Mouse (Mus musculus) heart, postnatal 0 days (tissue): ENCODE measurements around the gene Trim54. TPM values are rescaled to one million over a fixed set of nuclear protein-coding genes. Genes with fewer than 3 reads are reported as not detected.

ENCODE experiments used
- ATAC-seq: fragments of 200-750 bp; cut with Nextera tagmentation; 2 replicates; pipeline ENCODE4 v1.8.0; 2017; ENCODE audit warnings: low read depth, moderate number of reproducible peaks, moderate library complexity; ENCODE audit not compliant: insufficient read depth
- DNase-seq: peaks from one replicate; pipeline ENCODE4 v3.0.0-alpha.2; 2016; ENCODE audit warnings: low spot score
- H3K27ac ChIP-seq: fragments of 300-500 bp; sonication (generic); 2 replicates; pipeline ENCODE4 v1.5.1; 2014; ENCODE audit warnings: low read depth, mild to moderate bottlenecking
- H3K27me3 ChIP-seq: fragments of 300-500 bp; sonication (generic); 2 replicates; pipeline ENCODE4 v1.6.1; 2014; ENCODE audit warnings: low read length, mixed read lengths; ENCODE audit not compliant: control insufficient read depth, insufficient read depth
- H3K36me3 ChIP-seq: fragments of 300-500 bp; sonication (generic); replicated peaks from 2 replicates; pipeline ENCODE4 v1.6.1; 2014; ENCODE audit warnings: low read length, mixed read lengths; ENCODE audit not compliant: control insufficient read depth, insufficient read depth
- H3K4me1 ChIP-seq: fragments of 300-500 bp; sonication (generic); 2 replicates; pipeline ENCODE4 v1.6.1; 2014; ENCODE audit warnings: antibody characterized with exemption; ENCODE audit not compliant: control insufficient read depth, insufficient read depth
- H3K4me2 ChIP-seq: fragments of 300-500 bp; sonication (generic); 2 replicates; pipeline ENCODE4 v1.6.1; 2014; ENCODE audit warnings: low read depth, mild to moderate bottlenecking, low read length, moderate library complexity
- H3K4me3 ChIP-seq: fragments of 300-500 bp; sonication (generic); 2 replicates; pipeline ENCODE4 v1.5.1; 2014; ENCODE audit warnings: low read depth, low read length
- H3K9ac ChIP-seq: fragments of 300-500 bp; sonication (generic); replicated peaks from 2 replicates; pipeline ENCODE4 v1.6.1; 2014; ENCODE audit warnings: low read depth, low read length, mixed read lengths
- H3K9me3 ChIP-seq: fragments of 300-500 bp; sonication (generic); replicated peaks from 2 replicates; pipeline ENCODE4 v1.6.1; 2016; ENCODE audit warnings: low read length; ENCODE audit not compliant: control insufficient read depth
- CTCF ChIP-seq: IDR thresholded peaks from 2 replicates; pipeline ENCODE4 v1.5.1; 2016; ENCODE audit warnings: antibody characterized with exemption, control low read depth, low read depth
- EP300 ChIP-seq: IDR thresholded peaks from 2 replicates; pipeline ENCODE4 v1.6.1; 2016; ENCODE audit warnings: antibody characterized with exemption, low read depth
- WGBS: fragments of 180-500 bp; shearing (Covaris S2); extraction: QIAGEN DNeasy Blood & Tissue Kit; methylation state at CpG from one replicate; pipeline ENCODE4 v1.1.7; 2014; 5-methylcytosine and 5-hydroxymethylcytosine counted together
- polyA plus RNA-seq: library from polyadenylated mRNA; unstranded; fragments of >200 nt; fragmentation: Nextera tagmentation; extraction: Ambion mirVana; gene quantifications from 2 replicates; pipeline ENCODE4 v1.2.1, GENCODE M21; 2015
- total RNA-seq: library from RNA; depleted of rRNA; stranded (reverse); fragments of >200 nt; gene quantifications from 2 replicates; pipeline ENCODE4 v1.2.3, GENCODE M21; 2014; ENCODE audit warnings: low replicate concordance

Trim54 gene
- total and polyA plus RNA-seq, 2 experiments from 2014 or later, result 4.2 to 16.5 TPM

DNA sequence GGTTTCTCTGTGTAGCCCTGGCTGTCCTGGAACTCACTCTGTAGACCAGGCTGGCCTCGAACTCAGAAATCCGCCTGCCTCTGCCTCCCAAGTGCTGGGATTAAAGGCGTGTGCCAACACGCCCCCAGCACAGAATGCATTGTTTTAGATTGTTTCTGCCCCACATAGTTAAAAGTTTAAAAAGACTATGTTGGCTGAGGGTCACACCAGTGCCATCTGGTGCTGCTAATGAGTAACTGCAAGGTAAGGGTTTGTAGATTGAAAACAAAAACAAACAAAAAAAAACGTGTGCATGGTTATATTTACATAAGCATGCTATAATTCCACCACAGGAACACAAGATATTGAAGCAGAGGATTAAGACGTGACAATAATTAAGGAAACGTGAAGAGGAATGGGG, 5.7 kb upstream of the Trim54 start:
- ATAC-seq (no peak), DNase-seq (no peak)
- 18% methylated on average over 7 of the region's 7 CpGs for WGBS
- H3K4me1 ChIP-seq, result no peaks in the 10 kb centered on the region
- H3K9ac ChIP-seq, result no peak overlapping the region
- H3K36me3 ChIP-seq, result no peaks in the 10 kb centered on the region
- H3K27ac ChIP-seq, result no peak overlapping the region
- no peaks in the 10 kb centered on the region for H3K27me3 ChIP-seq
- H3K4me3 ChIP-seq, result no peak overlapping the region
- TF ChIP-seq CTCF, result peak; percentile 55
- no peak for TF ChIP-seq EP300
- no peaks in the 10 kb centered on the region for H3K9me3 ChIP-seq
- no peak overlapping the region for H3K4me2 ChIP-seq

DNA sequence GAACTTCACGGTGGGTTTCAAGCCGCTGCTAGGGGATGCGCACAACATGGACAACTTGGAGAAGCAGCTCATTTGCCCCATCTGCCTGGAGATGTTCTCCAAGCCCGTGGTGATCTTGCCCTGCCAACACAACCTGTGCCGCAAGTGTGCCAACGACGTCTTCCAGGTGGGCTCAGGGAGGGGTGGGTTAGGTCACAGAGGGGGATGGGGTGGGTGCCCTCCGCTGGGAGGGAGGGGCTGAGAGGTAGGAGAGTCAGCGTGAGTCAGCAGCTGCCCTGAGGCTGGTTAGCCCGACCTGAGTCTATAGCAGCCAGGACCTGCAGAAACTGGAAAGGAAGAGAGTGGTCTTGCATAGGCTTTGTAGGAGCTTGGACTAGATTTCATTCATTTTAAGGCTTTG, 400 bp downstream of the Trim54 start:
- ATAC-seq, result no peak; the same call in 1 of the 2 replicates
- Histone ChIP-seq H3K4me1 (0 out of 2 replicates have a peak, but pooled peaks cover 8% of the 10 kb centered on the region), H3K4me2 (peak overlapping the region; percentile 59), H3K9ac (0 out of 2 replicates have a peak overlapping the region, but pooled peaks have one; percentile 18), H3K27me3 (no peaks in the 10 kb centered on the region), H3K9me3 (no peaks in the 10 kb centered on the region), H3K36me3 (no peaks in the 10 kb centered on the region), H3K4me3 (peak overlapping the region; percentile 41), H3K27ac (peak overlapping the region; percentile 53)
- WGBS, result 17% methylated on average over 10 of the region's 10 CpGs
- TF ChIP-seq EP300, result no peak
- TF ChIP-seq CTCF, result no peak
- DNase-seq, result no peak

DNA sequence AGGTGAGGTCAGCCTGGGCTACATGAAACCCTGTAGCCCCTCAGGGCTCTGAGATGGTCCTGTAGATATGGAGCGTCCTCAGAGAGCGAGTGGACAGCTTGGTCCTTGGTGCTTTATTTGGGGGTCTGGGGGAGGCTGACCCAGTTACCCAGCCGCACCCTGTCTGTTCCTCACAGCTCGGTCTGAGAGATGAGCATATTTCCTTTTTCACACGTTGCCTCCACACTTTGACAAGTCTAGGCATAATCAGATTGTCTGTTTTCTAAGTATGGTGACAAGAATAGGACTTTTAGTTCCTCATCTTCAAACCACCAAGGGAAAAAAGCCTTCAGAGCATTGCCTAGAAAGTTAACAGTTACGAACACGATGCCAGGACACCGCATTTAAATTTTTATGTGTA, 4.6 kb downstream of the Trim54 start:
- 0 out of 2 replicates have a peak, but pooled peaks cover 8% of the 10 kb centered on the region for H3K4me1 ChIP-seq
- H3K9me3 ChIP-seq, result no peaks in the 10 kb centered on the region
- H3K27ac ChIP-seq, result no peak overlapping the region
- WGBS, result 74% methylated on average over 8 of the region's 8 CpGs
- no peaks in the 10 kb centered on the region for H3K36me3 ChIP-seq
- H3K9ac ChIP-seq, result no peak overlapping the region
- no peaks in the 10 kb centered on the region for H3K27me3 ChIP-seq
- DNase-seq (no peak), ATAC-seq (no peak)
- TF ChIP-seq CTCF, result no peak
- no peak for TF ChIP-seq EP300
- H3K4me3 ChIP-seq, result no peak overlapping the region
- no peak overlapping the region for H3K4me2 ChIP-seq

DNA sequence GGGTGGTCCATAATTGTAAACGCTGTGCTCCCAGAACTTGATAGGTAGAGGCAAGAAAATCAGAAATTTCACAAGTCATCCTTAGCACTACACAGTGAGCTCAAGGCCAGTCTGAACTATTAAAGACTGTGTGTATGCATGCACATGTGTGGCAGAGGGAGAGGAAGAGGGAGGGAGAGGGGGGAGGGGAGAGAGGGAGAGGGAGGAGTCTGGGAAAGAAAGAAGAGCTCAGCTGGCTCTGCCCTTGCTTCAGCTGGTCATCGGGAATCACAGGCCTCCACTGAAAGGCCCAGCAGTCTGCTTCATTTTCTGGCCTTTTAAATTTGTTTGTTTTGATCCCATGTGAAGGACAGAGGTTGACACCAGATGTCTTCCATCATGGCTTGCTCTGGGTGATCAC, 7.0 kb downstream of the Trim54 start:
- Histone ChIP-seq H3K27me3 (no peaks in the 10 kb centered on the region), H3K9me3 (no peaks in the 10 kb centered on the region), H3K4me2 (no peak overlapping the region), H3K36me3 (no peaks in the 10 kb centered on the region), H3K27ac (no peak overlapping the region), H3K4me1 (no peaks in the 10 kb centered on the region), H3K4me3 (no peak overlapping the region), H3K9ac (no peak overlapping the region)
- no peak for TF ChIP-seq CTCF
- no peak for TF ChIP-seq EP300
- 48% methylated on average over 2 of the region's 2 CpGs for WGBS
- no peak for ATAC-seq
- no peak for DNase-seq

DNA sequence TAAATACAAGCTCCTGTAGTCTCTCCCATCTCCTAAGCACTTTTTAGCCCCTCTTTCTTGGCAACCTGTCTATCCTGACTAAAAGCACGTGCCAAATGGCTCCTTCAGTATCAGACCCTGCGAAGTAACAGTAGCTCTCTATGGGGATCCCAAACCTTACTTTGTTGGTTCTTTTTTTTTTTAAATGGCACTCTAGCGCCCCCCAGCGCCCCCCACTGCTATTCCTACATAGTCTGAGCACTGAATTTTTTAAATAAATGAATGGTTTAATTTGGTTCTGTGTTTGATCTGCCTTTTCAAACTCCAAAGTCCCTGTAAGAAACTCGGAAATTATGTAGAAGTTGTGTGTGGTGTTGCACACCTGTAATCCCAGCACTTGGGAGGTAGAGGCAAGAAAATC, 9.5 kb downstream of the Trim54 start:
- ATAC-seq (no peak), DNase-seq (no peak)
- no peaks in the 10 kb centered on the region for H3K27me3 ChIP-seq

More for the DNA sequence above, 9.5 kb downstream of the Trim54 start:
- Histone ChIP-seq H3K36me3 (no peaks in the 10 kb centered on the region), H3K4me3 (no peak overlapping the region), H3K4me2 (no peak overlapping the region), H3K9me3 (no peaks in the 10 kb centered on the region), H3K9ac (no peak overlapping the region), H3K4me1 (no peaks in the 10 kb centered on the region), H3K27ac (no peak overlapping the region)
- TF ChIP-seq CTCF (no peak), EP300 (no peak)
- WGBS, result 34% methylated on average over 5 of the region's 5 CpGs
